Mouse (Mus musculus) heart, postnatal 14 days (tissue): Measurements from ENCODE around the gene Rbm12. TPM values are rescaled to one million over a fixed set of nuclear protein-coding genes. Genes with fewer than 3 reads are reported as not detected.
A peak's percentile ranks its signal among the peaks of the same experiment; 100 is the strongest.

Experiments
- DNase-seq, 2 experiments: peaks; one replicate each; pipeline ENCODE4 v3.0.0; 2021 to 2022
- intact Hi-C: fragments of 180-260 bp; cut with DNase I; formaldehyde crosslinking; loops from one replicate; pipeline ENCODE4 v1.15.1; 2025
- total RNA-seq, 2 experiments: library from RNA; stranded (reverse); gene quantifications; 2 replicates each; pipeline ENCODE4 v1.2.3; 2021

The Rbm12 gene
- total RNA-seq, 2 experiments from 2014 or later: 19.7 to 20.3 TPM

- DNase-seq: no peak
- intact Hi-C loops: no loop called here
These were observed 27.2 kb downstream of the Rbm12 start for GRCm38 (mm10) chr2:156084541-156084940.

DNA sequence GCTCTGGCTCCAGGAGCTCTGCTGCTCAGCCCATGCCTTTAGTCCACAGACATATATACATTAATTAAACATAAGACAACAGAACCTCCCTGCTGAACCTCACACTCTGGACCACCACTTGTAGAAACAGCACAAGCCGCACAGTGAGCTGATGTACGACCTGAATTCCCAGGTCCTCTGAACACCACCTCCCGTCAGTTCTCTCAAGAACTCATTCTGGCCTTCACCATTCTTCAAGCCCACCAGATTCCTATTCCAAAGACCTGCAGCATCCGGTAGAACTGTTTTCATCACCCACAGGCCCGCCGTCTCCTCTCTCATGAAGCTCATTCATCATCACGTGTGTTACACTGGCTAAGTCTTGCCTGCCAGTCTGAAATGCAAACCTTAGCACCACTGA is 31.4 kb downstream of the Rbm12 start:
- intact Hi-C loops: no loop called here
- DNase-seq: no peak

- no peak for DNase-seq
- intact Hi-C loops: no loop called here
These were observed 32.1 kb downstream of the Rbm12 start for GRCm38 (mm10) chr2:156079674-156080073.

- intact Hi-C loops: no loop called here
- DNase-seq: no peak
These were observed 32.6 kb downstream of the Rbm12 start for GRCm38 (mm10) chr2:156079183-156079560.

GRCm38 (mm10) chr2:156078421-156079182 is 33.2 kb downstream of the Rbm12 start:
- DNase-seq: no peak
- intact Hi-C loops: no loop called here

DNA sequence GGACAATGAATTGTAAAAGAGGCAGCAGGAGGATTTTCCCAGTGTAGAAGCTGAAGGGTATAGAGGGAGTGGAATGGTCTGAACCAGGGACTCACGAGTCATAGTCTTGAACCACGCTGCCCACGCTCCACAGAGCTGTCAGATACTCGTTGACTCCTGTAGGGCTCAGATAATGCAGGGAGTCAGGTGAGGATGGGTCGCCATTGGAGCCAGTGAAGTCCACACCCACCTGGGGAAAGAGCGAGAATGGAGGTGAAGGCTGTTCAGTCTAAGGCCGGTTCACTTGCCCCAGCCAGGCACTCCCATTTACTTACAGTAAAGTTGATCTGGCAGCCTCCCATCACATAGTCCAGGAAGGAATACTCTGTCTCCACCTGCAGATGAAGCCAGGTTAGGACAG is 34.3 kb downstream of the Rbm12 start:
- intact Hi-C loops: no loop called here
- DNase-seq: no peak

DNA sequence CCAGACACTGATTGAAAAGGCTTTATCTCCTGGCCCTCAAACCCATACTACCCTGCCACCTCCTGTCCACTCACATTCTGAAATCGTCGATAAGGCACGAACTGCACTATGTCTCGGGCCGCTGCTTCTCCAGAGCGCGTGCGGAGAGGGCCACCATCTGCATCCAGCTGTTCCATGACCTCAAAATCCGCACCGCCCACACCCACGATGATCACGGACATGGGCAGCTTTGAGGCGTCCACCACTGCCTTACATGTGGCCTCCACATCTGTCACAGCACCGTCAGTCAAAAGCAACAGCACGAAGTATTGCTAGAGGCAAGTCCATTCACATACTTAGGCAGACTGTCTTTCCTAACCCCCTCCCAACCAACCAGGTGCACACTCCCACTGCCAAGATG is 38.1 kb downstream of the Rbm12 start:
- peak; percentile 48 to 53 for DNase-seq
- intact Hi-C loops: no loop called here

GRCm38 (mm10) chr2:156071236-156071635 is 40.5 kb downstream of the Rbm12 start:
- DNase-seq: no peak
- intact Hi-C loops: no loop called here

DNA sequence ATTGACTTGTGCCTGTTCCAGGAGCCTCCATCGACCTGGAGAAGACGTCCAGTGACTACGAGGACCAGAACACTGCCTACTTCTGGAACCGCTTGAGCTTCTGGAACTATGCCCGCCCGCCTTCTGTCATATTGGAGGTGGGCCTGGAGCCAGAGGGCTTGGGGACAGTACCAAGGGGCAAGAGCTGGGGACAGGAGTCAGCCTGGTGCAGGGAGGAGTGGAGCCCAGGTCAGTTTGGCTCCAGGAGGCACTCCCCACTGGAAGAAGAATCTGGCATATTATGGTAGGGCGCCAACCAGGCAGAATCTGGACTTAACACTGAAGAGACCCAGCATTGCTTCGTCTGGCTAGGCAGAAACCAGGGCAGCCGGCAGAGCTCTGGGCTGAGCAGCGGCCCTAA is 43.9 kb downstream of the Rbm12 start:
- intact Hi-C loops: no loop called here
- no peak for DNase-seq

GRCm38 (mm10) chr2:156066126-156066525 is 45.7 kb downstream of the Rbm12 start:
- intact Hi-C loops: no loop called here

GRCm38 (mm10) chr2:156065099-156066041 is 46.4 kb downstream of the Rbm12 start, which contains the start of gene Spag4:
Spag4 (plus strand) TSS chr2:156065175.
- intact Hi-C loops: no loop called here
- DNase-seq: peak; percentile 76 to 78

More at GRCm38 (mm10) chr2:156066126-156066525, 45.7 kb downstream of the Rbm12 start:
- DNase-seq: no peak

GRCm38 (mm10) chr2:156052816-156053215 is 59.0 kb downstream of the Rbm12 start, which contains the start of gene Fer1l4:
Fer1l4 (minus strand) TSS chr2:156052947.
- intact Hi-C loops: no loop called here
- no peak for DNase-seq

DNA sequence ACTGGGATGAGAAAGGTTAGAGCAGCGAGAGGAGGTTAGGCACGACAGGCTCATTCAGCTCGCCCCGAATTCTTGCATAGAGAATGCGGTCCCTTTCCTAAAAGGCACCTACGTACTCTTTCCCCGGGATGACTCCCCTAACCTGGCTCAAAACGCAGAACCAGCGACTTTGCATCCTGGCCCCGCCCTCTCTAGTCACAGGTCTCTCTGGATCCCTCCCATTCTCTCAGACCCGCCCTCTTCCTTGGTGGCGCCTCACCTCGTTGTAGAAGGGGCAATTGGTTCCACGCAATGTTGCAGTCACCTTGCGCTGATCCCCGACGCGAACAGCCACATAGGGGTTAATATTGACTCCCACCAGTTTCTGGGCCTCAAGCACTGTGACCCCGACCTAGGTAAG is 63.8 kb downstream of the Rbm12 start:
- DNase-seq: no peak
- intact Hi-C loops: no loop called here

GRCm38 (mm10) chr2:156042903-156043302 is 68.9 kb downstream of the Rbm12 start:
- intact Hi-C loops: no loop called here
- DNase-seq: no peak

Other genes with a start within 250 kb of the Rbm12 start
- 100 to 1,000 TPM; 186 to 221 TPM for gene Uqcc1, start 181.7 kb downstream of the Rbm12 start, total RNA-seq
- gene Gm15557, start 171.2 kb downstream of the Rbm12 start, total RNA-seq: not detected
- not detected for gene Gdf5, start 166.6 kb downstream of the Rbm12 start, total RNA-seq
- 1 to 10 TPM; 6.7 to 9.1 TPM for gene Cep250, start 155.5 kb downstream of the Rbm12 start, total RNA-seq
- gene 6430550D23Rik, start 104.0 kb downstream of the Rbm12 start, total RNA-seq: under 1 TPM; 0.26 to 0.66 TPM
- gene Ergic3, start 103.9 kb downstream of the Rbm12 start, total RNA-seq: 10 to 100 TPM; 65.2 to 71.2 TPM
- not detected for gene Fer1l4, start 59.0 kb downstream of the Rbm12 start, total RNA-seq
- gene Spag4, start 46.8 kb downstream of the Rbm12 start, total RNA-seq: 1 to 10 TPM in 1 of 2 experiments, under 1 TPM in 1; 0.29 to 1.2 TPM
- gene Cpne1, start within 50 bp of the Rbm12 start, total RNA-seq: 10 to 100 TPM; 20.7 to 23.5 TPM
- 10 to 100 TPM; 14.9 to 15.6 TPM for gene Gm28036, start 15.1 kb upstream of the Rbm12 start, total RNA-seq
- 100 to 1,000 TPM; 297 to 305 TPM for gene Romo1, start 32.1 kb upstream of the Rbm12 start, total RNA-seq
- 10 to 100 TPM; 65.0 to 70.5 TPM for gene Nfs1, start 32.2 kb upstream of the Rbm12 start, total RNA-seq
- gene Rbm39, start 68.3 kb upstream of the Rbm12 start, total RNA-seq: 100 to 1,000 TPM; 201 to 205 TPM
- gene Phf20, start 84.5 kb upstream of the Rbm12 start, total RNA-seq: 10 to 100 TPM; 19.5 to 20.3 TPM
- gene Cnbd2, start 200.3 kb upstream of the Rbm12 start, total RNA-seq: 1 to 10 TPM in 1 of 2 experiments, under 1 TPM in 1; 0.91 to 1.5 TPM
- 10 to 100 TPM; 78.8 to 79.7 TPM for gene Scand1, start 200.7 kb upstream of the Rbm12 start, total RNA-seq